Mouse (Mus musculus): ENCODE results near the gene Ush2a. TPM values are rescaled to one million over a fixed set of nuclear protein-coding genes. Genes with fewer than 3 reads are reported as not detected.

Ush2a gene
- 0.06 and 0.14 TPM in 2 replicates for polyA plus RNA-seq (2015; fragmentation: Nextera tagmentation; extraction: Ambion mirVana)

GRCm38 (mm10) chr1:188261903-188262682 is at the start of gene Ush2a:
Gene Ush2a (plus strand): TSS chr1:188262023.
- ATAC-seq = no peak
- no peak within 1 kb of the TSS for H3K4me2 ChIP-seq (replicated peaks; ENCODE audit: low read depth, low read length)
- 64% methylated on average over 10 of the region's 10 CpGs for WGBS

GRCm38 (mm10) chr1:188214885-188215611 is 46.8 kb upstream of the Ush2a start:
- DNase-seq (ENCODE audit: low spot score) (peak; percentile 55), ATAC-seq (peak; percentile 60)
- WGBS = 41% methylated on average over 10 of the region's 10 CpGs

More at GRCm38 (mm10) chr1:188261903-188262682, at the start of gene Ush2a:
- DNase-seq (ENCODE audit: low spot score) = no peak
- H3K9me3 ChIP-seq (ENCODE audit: low read length) = no peaks in the 10 kb centered on the region
- H3K4me3 ChIP-seq (ENCODE audit: low read depth, low read length) = no peak within 1 kb of the TSS
- no peak within 1 kb of the TSS for H3K9ac ChIP-seq (replicated peaks; ENCODE audit: low read depth)
- no peak for TF ChIP-seq CTCF (IDR thresholded peaks at IDR 0.05)
- H3K36me3 ChIP-seq (ENCODE audit: insufficient read depth, low read length) = no peaks in the 10 kb centered on the region
- no peak within 1 kb of the TSS for H3K27ac ChIP-seq (ENCODE audit: low read length)
- H3K27me3 ChIP-seq (replicated peaks; ENCODE audit: insufficient read depth, low read length) = no peaks in the 10 kb centered on the region
- H3K4me1 ChIP-seq (ENCODE audit: insufficient read depth, low read depth, low read length) = no peaks in the 10 kb centered on the region

GRCm38 (mm10) chr1:188221226-188221792 is 40.5 kb upstream of the Ush2a start:
- DNase-seq (ENCODE audit: low spot score) = peak; percentile 28
- WGBS = 73% methylated on average over 4 of the region's 4 CpGs
- H3K4me2 ChIP-seq (replicated peaks; ENCODE audit: low read depth, low read length) = no peak overlapping the region
- TF ChIP-seq EP300 (IDR thresholded peaks at IDR 0.05) = no peak
- TF ChIP-seq CTCF (IDR thresholded peaks at IDR 0.05) = no peak
- no peak overlapping the region for H3K4me3 ChIP-seq (ENCODE audit: low read depth, low read length)
- no peak overlapping the region for H3K9ac ChIP-seq (replicated peaks; ENCODE audit: low read depth)
- no peak for ATAC-seq
- no peak overlapping the region for H3K27ac ChIP-seq (ENCODE audit: low read length)
- H3K4me1 ChIP-seq (ENCODE audit: insufficient read depth, low read depth, low read length) = no peaks in the 10 kb centered on the region
- no peaks in the 10 kb centered on the region for H3K9me3 ChIP-seq (ENCODE audit: low read length)
- no peaks in the 10 kb centered on the region for H3K27me3 ChIP-seq (replicated peaks; ENCODE audit: insufficient read depth, low read length)
- H3K36me3 ChIP-seq (ENCODE audit: insufficient read depth, low read length) = no peaks in the 10 kb centered on the region

More at GRCm38 (mm10) chr1:188214885-188215611, 46.8 kb upstream of the Ush2a start:
- Histone ChIP-seq H3K27me3 (replicated peaks; ENCODE audit: insufficient read depth, low read length) (no peaks in the 10 kb centered on the region), H3K9me3 (ENCODE audit: low read length) (no peaks in the 10 kb centered on the region), H3K4me2 (replicated peaks; ENCODE audit: low read depth, low read length) (no peak overlapping the region), H3K36me3 (ENCODE audit: insufficient read depth, low read length) (no peaks in the 10 kb centered on the region), H3K9ac (replicated peaks; ENCODE audit: low read depth) (no peak overlapping the region), H3K4me3 (ENCODE audit: low read depth, low read length) (no peak overlapping the region), H3K27ac (ENCODE audit: low read length) (no peak overlapping the region), H3K4me1 (ENCODE audit: insufficient read depth, low read depth, low read length) (no peaks in the 10 kb centered on the region)
- TF ChIP-seq EP300 (IDR thresholded peaks at IDR 0.05) (no peak), CTCF (IDR thresholded peaks at IDR 0.05) (no peak)

DNA sequence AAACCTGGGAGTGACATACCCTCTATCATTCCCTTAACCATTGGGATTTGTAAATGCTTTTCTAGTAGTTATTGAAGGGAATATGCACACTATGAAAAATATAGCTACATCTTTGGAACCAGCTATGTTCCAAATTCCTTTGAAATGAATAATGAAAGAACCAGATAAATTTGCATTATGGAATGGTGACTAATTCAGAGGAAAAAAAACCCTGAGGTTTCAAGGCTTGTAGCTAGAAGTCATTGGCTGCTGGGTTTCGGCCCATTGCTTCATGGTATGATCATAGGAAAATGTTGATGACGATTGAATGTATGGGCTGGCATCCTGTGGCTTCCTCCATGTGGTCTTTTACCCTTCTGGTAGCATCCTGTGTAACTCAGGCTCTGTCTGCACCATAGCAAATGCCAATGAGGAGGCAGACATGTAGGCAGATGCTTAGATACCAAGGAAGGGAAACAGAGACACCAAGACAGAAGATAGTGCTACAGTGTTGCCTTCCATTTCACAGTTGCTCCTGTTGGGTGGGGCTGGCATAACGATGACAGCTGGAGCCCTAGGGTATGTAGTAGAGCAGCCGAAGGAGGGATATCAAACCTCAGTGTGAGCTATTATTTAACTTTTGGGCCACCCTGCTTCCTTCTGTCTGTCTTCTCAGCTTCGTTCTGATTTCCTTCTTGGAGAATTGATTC is 28.6 kb upstream of the Ush2a start:
- H3K4me1 ChIP-seq (ENCODE audit: insufficient read depth, low read depth, low read length) = no peaks in the 10 kb centered on the region
- no peak overlapping the region for H3K4me3 ChIP-seq (ENCODE audit: low read depth, low read length)
- no peaks in the 10 kb centered on the region for H3K27me3 ChIP-seq (replicated peaks; ENCODE audit: insufficient read depth, low read length)
- no peaks in the 10 kb centered on the region for H3K9me3 ChIP-seq (ENCODE audit: low read length)
- no peak for DNase-seq (ENCODE audit: low spot score)
- H3K27ac ChIP-seq (ENCODE audit: low read length) = no peak overlapping the region
- no peak overlapping the region for H3K4me2 ChIP-seq (replicated peaks; ENCODE audit: low read depth, low read length)
- WGBS = 79% methylated on average over 5 of the region's 5 CpGs
- no peak for ATAC-seq
- no peak overlapping the region for H3K9ac ChIP-seq (replicated peaks; ENCODE audit: low read depth)
- H3K36me3 ChIP-seq (ENCODE audit: insufficient read depth, low read length) = no peaks in the 10 kb centered on the region
- TF ChIP-seq EP300 (IDR thresholded peaks at IDR 0.05) (no peak), CTCF (IDR thresholded peaks at IDR 0.05) (no peak)

GRCm38 (mm10) chr1:188238636-188239035 is 23.2 kb upstream of the Ush2a start:
- ATAC-seq = no peak
- Histone ChIP-seq H3K36me3 (ENCODE audit: insufficient read depth, low read length) (no peaks in the 10 kb centered on the region), H3K9me3 (ENCODE audit: low read length) (no peaks in the 10 kb centered on the region)

GRCm38 (mm10) chr1:188241766-188242165 is 20.1 kb upstream of the Ush2a start:
- no peak overlapping the region for H3K9ac ChIP-seq (replicated peaks; ENCODE audit: low read depth)
- H3K9me3 ChIP-seq (ENCODE audit: low read length) = no peaks in the 10 kb centered on the region
- WGBS = 72% methylated on average over 10 of the region's 10 CpGs
- peaks cover 4% of the 10 kb centered on the region; the same call in 1 of the 2 replicates for H3K4me1 ChIP-seq (ENCODE audit: insufficient read depth, low read depth, low read length)
- H3K27ac ChIP-seq (ENCODE audit: low read length) = no peak overlapping the region
- DNase-seq (ENCODE audit: low spot score) (no peak), ATAC-seq (no peak)
- H3K36me3 ChIP-seq (ENCODE audit: insufficient read depth, low read length) = no peaks in the 10 kb centered on the region
- H3K4me3 ChIP-seq (ENCODE audit: low read depth, low read length) = no peak overlapping the region
- no peaks in the 10 kb centered on the region for H3K27me3 ChIP-seq (replicated peaks; ENCODE audit: insufficient read depth, low read length)
- no peak for TF ChIP-seq EP300 (IDR thresholded peaks at IDR 0.05)
- TF ChIP-seq CTCF (IDR thresholded peaks at IDR 0.05) = no peak
- H3K4me2 ChIP-seq (replicated peaks; ENCODE audit: low read depth, low read length) = no peak overlapping the region

More at GRCm38 (mm10) chr1:188238636-188239035, 23.2 kb upstream of the Ush2a start:
- H3K4me3 ChIP-seq (ENCODE audit: low read depth, low read length) = no peak overlapping the region
- no peak overlapping the region for H3K4me2 ChIP-seq (replicated peaks; ENCODE audit: low read depth, low read length)
- peak; percentile 67 for DNase-seq (ENCODE audit: low spot score)
- no peak for TF ChIP-seq CTCF (IDR thresholded peaks at IDR 0.05)
- TF ChIP-seq EP300 (IDR thresholded peaks at IDR 0.05) = no peak
- H3K27ac ChIP-seq (ENCODE audit: low read length) = no peak overlapping the region
- H3K9ac ChIP-seq (replicated peaks; ENCODE audit: low read depth) = no peak overlapping the region
- H3K4me1 ChIP-seq (ENCODE audit: insufficient read depth, low read depth, low read length) = peaks cover 4% of the 10 kb centered on the region; the same call in 1 of the 2 replicates
- no peaks in the 10 kb centered on the region for H3K27me3 ChIP-seq (replicated peaks; ENCODE audit: insufficient read depth, low read length)
